Mouse (Mus musculus): Measurements from ENCODE around the gene Mpig6b. TPM values are rescaled to one million over a fixed set of nuclear protein-coding genes. Genes with fewer than 3 reads are reported as not detected.

Mpig6b gene
- total RNA-seq, 2 experiments from 2014 or later: not detected

DNA sequence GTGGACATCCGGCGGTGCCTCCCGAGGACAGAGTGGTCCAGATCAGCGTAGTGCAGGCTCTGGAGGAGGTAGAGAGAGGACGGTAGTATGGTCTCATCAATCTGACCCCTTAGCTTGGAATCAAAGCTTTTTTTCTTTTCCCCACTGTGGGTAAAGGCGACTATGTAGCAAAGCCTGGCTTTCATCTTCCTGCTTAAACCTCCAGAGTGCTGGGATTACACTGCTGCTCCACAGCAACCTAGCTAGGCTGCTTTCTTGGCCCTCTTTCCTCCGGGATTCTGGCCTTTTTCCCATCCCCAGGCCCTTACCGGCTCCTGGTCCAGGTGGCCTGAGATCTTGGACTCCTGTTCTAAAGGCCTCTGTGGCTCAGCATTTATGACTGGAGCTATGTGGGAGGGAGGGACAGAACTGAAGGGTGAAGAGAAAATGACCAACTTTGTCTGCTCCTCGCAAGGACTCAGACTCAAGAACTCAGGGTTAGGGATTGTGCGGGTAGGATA, 1.6 kb downstream of the Mpig6b start:
- DNase-seq (ENCODE audit: low spot score in 2 of 2): no peak
- intact Hi-C loops (cut with DNase I): no loop called here

DNA sequence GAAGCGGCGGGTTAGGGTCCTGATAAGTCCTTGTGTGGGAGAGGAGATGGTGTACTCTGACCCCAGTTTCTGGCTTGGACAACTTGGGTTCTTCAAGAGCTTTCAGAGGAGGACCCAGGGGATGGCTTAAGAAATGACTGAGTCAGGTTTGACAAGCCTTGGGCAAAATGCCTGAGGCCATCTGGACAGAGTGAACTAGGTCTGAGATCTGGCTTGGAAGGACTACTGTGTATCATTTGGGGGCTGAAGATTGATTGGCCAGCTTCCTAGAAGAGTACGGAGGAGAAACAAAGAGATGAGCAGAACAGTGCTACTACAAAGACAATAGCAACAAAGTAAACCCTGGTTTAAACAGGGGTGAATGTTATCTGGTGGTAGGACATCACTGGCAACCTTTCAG, 2.5 kb downstream of the Mpig6b start:
- intact Hi-C loops (cut with DNase I): no loop called here
- DNase-seq (ENCODE audit: low spot score in 2 of 2): no peak

DNA sequence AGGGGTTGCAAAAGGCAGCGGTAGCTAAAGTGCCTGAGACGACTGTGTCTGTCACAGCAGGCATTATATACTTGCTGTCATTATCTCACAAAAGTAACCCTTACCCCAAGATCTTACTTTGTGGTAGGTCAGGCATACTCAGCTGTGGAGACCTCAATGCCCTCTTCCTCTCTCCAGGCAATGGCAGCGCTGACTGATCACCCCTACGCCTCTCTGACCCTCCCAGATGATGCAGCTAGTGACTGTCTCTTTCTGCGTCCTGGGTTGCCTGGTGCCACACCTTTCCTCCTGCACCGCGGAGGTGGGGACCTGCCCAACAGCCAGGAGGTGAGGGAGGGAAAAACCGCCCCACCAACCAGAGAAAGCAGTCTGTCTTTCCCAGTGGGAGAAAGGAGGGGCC, 4.7 kb downstream of the Mpig6b start:
- no peak for DNase-seq (ENCODE audit: low spot score in 2 of 2)
- intact Hi-C loops (cut with DNase I): no loop called here

DNA sequence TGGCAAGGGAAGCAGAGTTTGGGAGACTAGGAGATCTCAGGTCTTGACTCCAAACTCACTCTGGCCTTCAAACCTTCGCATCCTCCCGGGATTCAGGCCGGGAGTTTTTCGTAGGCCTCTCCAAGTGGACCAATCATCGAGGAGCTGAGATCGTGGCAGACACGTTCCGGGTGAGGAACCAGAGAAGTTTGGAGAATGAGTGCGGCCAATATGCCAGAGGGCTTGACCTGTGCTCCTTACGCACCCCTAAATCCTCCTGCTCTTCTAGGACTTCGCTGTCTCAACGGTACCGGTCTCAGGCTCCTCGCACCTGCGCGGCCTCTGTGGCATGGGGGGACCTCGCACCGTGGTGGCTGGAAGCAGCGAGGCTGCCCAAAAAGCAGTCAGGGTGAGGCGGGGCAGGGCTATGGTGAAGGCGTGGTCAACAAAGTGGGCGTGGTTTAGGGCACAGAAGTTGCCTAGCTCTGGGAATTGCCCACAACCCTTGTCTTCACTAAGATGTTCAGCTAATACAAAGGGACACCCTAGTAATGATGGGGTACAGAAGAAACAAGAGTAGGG, 5.2 kb downstream of the Mpig6b start:
- intact Hi-C loops (cut with DNase I): no loop called here
- DNase-seq (ENCODE audit: low spot score in 2 of 2): no peak

DNA sequence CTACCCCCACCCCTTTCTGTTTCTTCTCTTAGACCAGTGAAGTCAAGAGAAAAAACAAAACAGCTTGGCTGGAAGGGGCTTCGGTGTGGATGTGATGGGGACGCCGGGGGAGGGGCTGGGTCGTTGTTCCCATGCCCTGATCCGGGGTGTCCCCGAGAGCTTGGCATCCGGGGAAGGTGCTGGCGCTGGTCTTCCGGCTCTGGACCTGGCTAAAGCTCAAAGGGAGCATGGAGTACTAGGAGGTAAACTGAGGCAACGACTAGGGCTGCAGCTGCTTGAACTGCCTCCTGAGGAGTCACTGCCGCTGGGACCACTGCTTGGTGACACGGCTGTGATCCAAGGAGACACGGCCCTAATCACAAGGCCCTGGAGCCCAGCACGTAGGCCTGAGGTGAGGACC, 5.9 kb downstream of the Mpig6b start:
- DNase-seq (ENCODE audit: low spot score in 2 of 2): no peak
- intact Hi-C loops (cut with DNase I): no loop called here

DNA sequence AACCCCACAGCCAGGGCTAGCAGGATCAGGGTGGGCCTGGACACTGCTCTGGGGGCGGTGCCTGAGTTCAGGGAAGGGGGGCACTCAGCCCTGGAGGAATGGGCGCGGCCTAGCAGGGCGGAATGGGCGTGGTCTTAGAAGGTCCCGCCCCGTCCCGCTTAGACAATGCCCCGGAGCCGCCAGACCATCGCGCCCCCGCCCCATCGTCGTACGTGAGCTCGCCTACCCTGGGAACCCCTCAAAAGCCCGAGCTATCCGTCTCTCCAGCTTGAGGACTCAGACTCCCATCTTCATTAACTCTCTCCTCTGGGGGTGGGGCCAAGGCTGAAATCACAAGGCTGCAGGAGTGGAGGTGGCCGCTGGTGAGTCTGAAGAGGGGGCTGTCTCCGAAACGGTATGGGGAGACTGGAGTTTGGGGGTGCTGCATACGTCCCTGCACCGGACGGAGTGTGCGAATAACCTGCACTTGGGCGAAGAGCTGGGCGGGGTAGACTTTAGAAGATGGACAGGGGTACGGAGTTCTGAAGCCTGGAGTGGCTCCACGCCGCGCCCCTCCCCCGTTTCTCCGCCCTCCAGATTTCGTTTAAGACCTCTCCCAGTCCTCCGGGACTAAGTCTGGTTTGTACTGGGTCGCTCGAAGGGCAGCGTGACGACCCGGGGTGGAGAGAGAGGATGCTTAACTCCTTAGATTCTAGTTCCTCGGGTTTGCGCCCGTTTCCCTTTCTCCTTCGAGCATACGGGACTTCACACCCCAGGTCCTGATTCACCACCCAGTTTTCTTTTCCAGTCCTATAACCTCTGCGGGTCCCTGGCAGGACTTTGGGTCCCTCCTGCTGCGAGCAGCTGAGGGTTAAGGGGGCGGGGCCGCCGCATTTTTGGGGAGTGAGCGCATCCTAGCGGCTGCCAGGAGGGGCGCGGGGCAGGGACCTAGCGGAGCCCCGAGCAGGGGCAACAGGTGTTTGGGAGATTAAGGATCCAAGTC, 6.8 kb downstream of the Mpig6b start, which contains the start of gene Ddah2:
Ddah2 (plus strand) TSS at position 125 of the 982 bp plus-strand sequence.
- intact Hi-C loops (cut with DNase I): loop anchor here (2.0 kb wide), 1 partner anchor 38 kb away; no protein-coding TSS in a partner anchor
- peak; percentile 55 to 62 for DNase-seq (ENCODE audit: low spot score in 2 of 2)

DNA sequence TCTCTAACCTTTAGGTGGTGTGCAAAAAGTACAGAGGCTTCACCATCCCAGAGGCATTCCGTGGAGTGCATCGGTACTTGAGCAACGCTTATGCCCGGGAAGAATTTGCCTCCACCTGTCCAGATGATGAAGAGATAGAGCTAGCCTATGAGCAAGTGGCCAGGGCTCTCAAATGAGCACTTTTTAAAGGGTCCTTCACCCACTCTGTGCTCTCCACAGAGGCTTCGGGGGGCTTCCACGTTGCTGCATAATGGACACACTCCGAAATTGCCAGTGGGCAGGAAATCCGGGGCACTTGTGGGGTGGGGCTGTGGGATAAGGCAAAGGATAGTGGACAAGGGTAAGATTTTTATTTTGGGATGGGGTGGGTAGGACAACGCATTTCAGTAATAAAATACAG, 7.7 kb downstream of the Mpig6b start:
- intact Hi-C loops (cut with DNase I): loop anchor here (2.0 kb wide), 1 partner anchor 38 kb away; no protein-coding TSS in a partner anchor
- no peak for DNase-seq (ENCODE audit: low spot score in 2 of 2)

DNA sequence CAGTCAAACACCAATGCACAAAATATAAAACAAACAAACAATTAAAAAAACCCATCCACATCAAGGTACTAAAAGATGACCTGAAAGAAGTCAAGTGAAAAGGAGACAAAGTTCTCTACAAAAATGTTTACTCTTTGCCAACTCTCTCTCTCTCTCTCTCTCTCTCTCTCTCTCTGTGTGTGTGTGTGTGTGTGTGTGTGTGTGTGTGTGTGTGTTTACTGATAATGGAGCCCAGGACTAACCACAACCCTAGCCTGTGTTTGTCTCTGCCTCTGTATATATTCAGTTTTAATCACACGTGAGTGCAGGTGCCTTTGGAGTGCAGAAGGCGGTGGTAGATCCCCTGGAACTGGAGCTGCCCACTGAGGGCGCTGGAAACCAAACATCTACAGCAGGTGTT, 8.9 kb downstream of the Mpig6b start:
- intact Hi-C loops (cut with DNase I): no loop called here
- DNase-seq (ENCODE audit: low spot score in 2 of 2): no peak

DNA sequence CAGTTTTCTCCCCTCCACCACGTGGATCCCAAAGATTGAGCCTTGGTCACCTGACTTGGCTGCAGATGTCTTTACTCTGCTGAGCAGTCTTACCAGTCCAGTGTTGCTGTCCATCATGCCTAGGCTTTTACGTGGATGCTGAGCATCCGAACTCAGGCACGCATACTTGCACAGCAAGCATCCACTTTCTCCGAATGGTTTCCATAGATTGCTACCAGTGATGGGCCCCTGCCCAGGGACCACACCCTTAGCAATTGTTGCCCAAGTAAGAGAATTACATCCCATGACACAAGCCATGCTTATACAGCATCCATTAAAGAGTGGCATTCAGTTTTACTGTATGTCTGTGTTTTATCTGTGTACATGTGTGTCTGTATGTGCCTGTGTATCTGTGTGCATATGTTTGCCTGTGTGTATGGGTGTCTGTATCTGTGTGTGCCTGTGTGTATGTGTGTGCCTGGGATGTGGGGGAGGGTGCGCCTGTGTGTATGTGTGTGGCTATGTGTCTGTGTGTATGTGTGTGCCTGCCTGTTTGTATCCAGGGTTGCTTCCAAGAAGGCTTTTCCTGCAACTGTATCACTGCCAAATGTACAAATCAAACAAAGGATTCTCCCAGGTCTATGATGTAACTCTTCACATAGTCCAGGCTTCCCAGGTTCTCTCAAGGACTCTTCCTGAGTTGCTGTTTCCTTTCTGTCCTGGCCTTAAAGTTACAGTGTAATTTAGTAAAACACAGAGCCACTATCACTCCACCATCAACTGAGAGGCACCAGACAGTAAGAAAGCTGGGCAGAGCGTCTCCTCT, 10.1 kb downstream of the Mpig6b start:
- no peak for DNase-seq (ENCODE audit: low spot score in 2 of 2)
- intact Hi-C loops (cut with DNase I): no loop called here

DNA sequence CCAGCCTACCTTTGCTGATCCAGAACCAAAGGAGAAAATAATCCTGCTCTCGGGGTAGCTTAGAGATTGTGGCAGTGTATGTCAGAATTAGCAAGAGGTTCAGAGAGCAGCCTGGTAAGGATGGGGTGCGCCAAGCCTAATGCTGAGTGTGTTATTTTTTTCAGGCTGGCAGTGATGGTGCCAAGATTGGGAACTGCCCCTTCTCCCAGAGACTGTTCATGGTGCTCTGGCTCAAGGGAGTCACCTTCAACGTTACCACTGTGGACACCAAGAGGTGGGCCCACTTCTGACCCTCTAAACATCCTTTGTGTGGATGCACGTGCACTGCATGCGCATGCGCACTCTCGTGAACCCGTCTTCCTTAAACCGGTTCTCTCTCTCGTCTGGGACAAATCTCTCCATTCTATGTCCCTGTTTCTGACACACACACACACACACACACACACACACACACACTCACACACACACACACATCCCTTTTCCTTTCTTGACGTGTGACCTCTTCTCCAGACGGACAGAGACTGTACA, 13.6 kb downstream of the Mpig6b start:
- intact Hi-C loops (cut with DNase I): no loop called here
- DNase-seq (ENCODE audit: low spot score in 2 of 2): no peak

DNA sequence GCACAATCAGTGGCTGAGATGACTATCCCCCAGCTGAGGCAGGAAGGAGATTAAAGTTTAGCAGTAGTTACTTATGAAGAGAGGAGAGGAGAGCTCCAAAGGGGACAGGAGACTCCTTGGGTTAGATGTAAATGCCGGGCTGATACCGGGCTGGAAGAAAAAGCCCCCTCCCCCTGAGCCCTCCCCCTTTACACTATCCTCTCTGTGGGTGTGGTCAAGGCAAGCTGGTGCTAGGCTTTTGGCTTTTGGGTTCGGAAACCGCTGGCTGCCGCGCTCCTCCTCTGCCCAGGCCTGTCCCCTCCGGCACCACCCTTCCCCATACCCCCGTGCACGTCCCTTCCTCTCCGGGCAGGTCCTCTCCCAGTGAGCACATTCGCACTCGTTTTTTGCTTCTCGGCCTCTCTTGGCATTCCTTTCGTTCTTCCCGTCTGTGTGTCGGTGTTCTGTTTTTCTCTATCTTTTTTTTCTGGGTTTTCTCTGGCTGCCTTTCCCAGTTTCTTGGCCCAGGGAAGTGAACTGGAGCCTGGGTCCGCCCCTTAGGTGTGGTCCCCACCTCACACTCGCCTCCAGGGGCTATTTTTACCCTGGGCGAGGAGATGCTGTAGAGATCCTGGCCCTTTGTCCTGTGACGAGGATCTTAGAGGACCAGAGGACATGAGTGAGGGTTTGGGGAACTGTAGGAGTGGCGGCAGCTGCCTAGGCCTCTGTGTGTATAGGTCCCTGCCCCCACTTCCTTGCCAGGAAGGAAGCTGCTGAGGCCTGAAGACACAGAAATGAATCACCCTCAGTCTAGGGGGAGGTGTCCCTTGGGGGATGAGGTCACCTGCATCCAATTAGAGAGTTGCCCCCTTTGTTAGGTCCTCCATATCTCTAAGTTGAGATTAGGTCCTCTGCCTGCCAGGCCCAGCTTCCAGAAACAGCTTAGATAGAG, 14.6 kb downstream of the Mpig6b start:
- DNase-seq (ENCODE audit: low spot score in 2 of 2): no peak
- intact Hi-C loops (cut with DNase I): no loop called here

DNA sequence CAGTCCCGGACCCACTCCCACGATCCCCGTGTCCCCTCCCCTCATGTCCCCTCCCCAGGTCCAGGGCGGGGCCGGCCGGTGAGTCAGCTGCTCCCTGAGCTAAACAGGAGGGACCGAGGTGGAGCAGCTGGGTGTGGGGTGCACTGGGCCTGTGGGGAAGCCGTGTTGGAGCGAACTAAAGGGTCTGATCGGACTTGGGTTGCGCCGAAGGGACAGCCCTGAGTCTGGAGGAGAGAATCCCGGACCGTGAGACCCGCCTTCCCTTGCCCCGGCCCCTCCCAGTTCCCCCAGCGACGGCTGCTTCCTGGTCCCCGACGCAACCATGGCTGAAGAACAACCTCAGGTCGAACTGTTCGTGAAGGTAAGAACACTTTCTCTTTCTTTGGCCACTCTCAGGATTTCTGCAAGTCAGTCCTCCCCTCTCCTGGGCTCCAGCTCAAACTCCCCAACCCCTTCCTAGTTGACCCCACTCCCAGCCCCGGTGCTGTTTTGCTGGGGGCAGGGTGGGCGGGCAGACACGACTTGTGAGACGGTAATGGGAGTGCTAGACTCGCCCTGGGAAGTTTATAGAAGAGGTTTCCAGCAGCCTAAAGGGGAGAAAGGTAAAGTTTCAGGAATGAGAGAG, 15.7 kb downstream of the Mpig6b start:
- intact Hi-C loops (cut with DNase I): no loop called here
- DNase-seq (ENCODE audit: low spot score in 2 of 2): no peak

DNA sequence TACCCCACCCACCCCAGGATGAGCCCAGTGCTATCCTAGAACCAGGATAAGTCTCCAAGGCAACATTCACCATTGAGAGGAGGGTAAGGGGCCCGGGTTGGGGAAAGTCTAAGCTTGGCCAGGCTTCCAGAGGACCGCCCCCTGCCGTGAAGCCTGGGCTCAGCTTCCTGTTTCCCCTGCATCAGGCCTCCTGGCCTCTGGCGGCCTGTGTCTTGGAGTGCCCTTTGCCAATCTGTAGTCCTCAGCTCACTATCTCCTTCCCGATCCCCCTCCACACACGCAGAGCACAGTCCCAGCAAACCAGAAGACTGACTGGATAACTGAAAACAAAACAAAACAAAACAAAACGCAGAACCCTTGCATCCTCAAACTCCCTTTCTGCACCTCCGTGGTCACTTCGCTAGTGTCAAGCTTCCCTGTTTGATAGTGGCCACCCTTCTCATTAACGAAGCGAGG, 16.4 kb downstream of the Mpig6b start, which contains the start of gene Clic1:
Clic1 (plus strand) TSS at position 406 of the 456 bp plus-strand sequence.
- DNase-seq (ENCODE audit: low spot score in 2 of 2): no peak
- intact Hi-C loops (cut with DNase I): no loop called here

DNA sequence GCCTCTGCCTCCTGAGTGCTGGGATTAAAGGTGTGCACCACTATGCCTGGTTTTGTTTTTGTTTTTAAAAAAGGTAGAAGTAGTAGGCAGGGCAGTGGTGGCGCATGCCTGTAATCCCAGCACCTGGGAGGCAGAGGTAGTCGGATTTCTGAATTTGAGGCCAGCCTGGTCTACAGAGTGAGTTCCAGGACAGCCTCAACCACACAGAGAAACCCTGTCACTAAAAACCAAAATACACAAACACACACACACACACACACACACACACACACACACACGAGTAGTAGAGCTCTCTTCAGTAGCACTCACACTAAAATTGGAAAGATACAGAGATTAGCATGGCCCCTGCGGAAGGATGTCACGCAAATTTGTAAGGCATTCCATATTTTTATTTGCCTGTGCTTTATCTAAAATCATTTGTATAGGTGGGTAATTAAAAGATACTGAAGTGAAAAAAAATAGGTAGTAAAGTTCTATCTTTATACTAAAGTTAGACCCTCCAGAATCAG, 17.0 kb downstream of the Mpig6b start:
- intact Hi-C loops (cut with DNase I): no loop called here
- DNase-seq (ENCODE audit: low spot score in 2 of 2): no peak

DNA sequence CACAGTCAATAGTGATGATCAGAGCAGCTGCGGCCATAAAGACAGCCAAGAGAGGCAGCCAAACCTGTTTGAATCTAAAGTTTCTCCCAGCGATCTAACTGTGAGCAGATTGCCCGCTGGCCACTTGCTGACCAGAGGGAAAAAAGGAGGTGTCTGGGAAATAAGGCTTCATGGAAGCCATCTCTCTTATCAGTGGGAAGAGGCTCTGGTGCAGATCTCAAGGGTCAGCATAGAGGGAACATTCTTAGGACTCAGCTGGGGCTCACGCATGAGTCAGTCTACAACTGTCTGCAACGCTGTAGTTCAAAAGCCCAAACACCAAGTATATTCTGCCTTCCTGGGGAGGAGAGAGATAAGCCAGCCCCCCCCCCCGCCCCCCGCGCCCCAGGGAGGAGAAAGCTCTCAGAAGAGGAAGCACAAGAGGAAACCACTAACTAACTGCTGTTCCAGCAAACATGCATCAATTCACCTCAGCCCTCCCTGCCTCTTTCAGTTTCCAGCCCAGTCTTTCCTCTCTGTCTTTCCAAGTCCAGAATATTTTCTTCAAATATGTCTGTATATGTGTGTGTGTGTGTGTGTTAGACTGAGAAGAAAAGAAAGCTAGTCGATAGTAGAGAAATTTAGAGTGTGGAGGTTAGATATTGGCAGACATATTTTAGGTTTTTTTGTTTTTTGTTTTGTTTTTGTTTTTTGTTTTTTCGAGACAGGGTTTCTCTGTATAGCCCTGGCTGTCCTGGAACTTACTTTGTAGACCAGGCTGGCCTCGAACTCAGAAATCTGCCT, 17.6 kb downstream of the Mpig6b start:
- intact Hi-C loops (cut with DNase I): no loop called here
- DNase-seq (ENCODE audit: low spot score in 2 of 2): no peak

DNA sequence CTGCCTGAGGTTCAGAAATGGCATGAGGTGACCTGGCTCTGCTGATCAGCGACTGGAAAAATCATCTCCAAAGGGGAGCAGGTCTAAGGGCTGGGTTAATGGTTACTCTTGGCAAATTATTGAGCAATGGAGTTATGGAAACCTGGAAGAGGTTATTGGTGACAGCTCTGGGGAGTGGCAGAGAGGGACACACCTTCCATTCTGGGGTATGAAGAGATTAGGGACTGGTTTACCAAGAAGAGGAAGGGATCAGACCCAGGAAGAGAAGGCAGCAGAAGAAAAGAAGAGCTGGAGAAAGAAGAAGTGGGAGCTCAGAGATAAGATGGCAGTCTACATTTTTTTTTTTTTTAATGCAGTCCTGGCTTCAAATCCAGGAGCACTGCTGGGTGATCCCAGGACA, 18.3 kb downstream of the Mpig6b start:
- DNase-seq (ENCODE audit: low spot score in 2 of 2): no peak
- intact Hi-C loops (cut with DNase I): no loop called here
